Mouse (Mus musculus) midbrain, embryonic 11.5 days (tissue): ENCODE data around the gene Gm5795. TPM values are rescaled to one million over a fixed set of nuclear protein-coding genes. Genes with fewer than 3 reads are reported as not detected.
A peak's percentile ranks its signal among the peaks of the same experiment; 100 is the strongest.
"Not testable (repeated sequence)": the region's sequence is repeated elsewhere in the genome, so short reads cannot be mapped to it uniquely, and the experiment has no call there.

ENCODE experiments used
- ATAC-seq: fragments of 200-750 bp; cut with Nextera tagmentation; 2 replicates; pipeline ENCODE4 v1.8.0; 2017; ENCODE audit warnings: moderate TSS enrichment, moderate library complexity; ENCODE audit not compliant: low FRiP score
- DNase-seq: peaks from one replicate; pipeline ENCODE4 v3.0.0; 2015; ENCODE audit warnings: low spot score; ENCODE audit errors: missing footprints
- H3K27ac ChIP-seq: fragments of 300-500 bp; sonication (generic); 2 replicates; pipeline ENCODE4 v1.5.1; 2014; ENCODE audit warnings: low read depth, low read length
- H3K27me3 ChIP-seq: fragments of 300-500 bp; sonication (generic); 2 replicates; pipeline ENCODE4 v1.6.1; 2014; ENCODE audit warnings: mild to moderate bottlenecking, low read length, moderate library complexity, mixed read lengths; ENCODE audit not compliant: control insufficient read depth, insufficient read depth
- H3K36me3 ChIP-seq: fragments of 300-500 bp; sonication (generic); 2 replicates; pipeline ENCODE4 v1.6.1; 2014; ENCODE audit warnings: mild to moderate bottlenecking, low read length, moderate library complexity, mixed read lengths; ENCODE audit not compliant: control insufficient read depth, insufficient read depth
- H3K4me1 ChIP-seq: fragments of 300-500 bp; sonication (generic); 2 replicates; pipeline ENCODE4 v1.6.1; 2014; ENCODE audit warnings: low read length; ENCODE audit not compliant: control insufficient read depth, insufficient read depth
- H3K4me2 ChIP-seq: fragments of 300-500 bp; sonication (generic); 2 replicates; pipeline ENCODE4 v1.6.1; 2014; ENCODE audit warnings: mild to moderate bottlenecking, moderate library complexity
- H3K4me3 ChIP-seq: fragments of 300-500 bp; sonication (generic); 2 replicates; pipeline ENCODE4 v1.5.1; 2014; ENCODE audit warnings: low read depth, low read length
- H3K9ac ChIP-seq: fragments of 300-500 bp; sonication (generic); 2 replicates; pipeline ENCODE4 v1.6.1; 2014; ENCODE audit warnings: low read length
- H3K9me3 ChIP-seq: fragments of 300-500 bp; sonication (generic); 2 replicates; pipeline ENCODE4 v1.6.1; 2016; ENCODE audit warnings: low read length; ENCODE audit not compliant: control insufficient read depth
- WGBS: fragments of 180-500 bp; shearing (Covaris S2); extraction: QIAGEN DNeasy Blood & Tissue Kit; methylation state at CpG from one replicate; pipeline ENCODE4 v1.1.7; 2014; 5-methylcytosine and 5-hydroxymethylcytosine counted together
- polyA plus RNA-seq: library from polyadenylated mRNA; unstranded; fragments of >200 nt; fragmentation: Nextera tagmentation; extraction: Ambion mirVana; gene quantifications from 2 replicates; pipeline ENCODE4 v1.2.1, GENCODE M21; 2014

The Gm5795 gene
- not detected in 2 replicates for polyA plus RNA-seq

DNA sequence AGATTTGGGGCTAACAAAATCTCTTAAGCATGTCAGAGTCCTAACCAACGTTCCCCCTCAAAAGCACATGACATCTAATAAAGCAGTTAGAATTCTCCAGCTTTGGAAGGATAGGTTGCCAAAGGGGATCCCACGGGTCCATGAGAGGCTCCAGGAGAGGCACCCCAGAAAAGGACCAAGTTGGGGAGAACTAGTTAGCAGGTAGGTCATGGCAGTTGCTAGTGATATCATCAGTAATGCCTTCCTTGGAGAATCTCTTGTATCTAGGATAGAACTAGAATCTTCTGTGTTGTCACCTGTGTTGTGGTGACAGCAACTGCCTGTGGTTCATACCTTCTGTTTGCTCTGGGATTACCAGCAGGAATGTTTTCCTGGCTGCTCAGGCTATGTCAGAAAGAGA is at the start of gene Gm5795:
Gene Gm5795, plus strand, starts transcription at position 301 of the 400 bp plus-strand sequence.
- not testable (repeated sequence) for H3K27ac ChIP-seq, DNase-seq, H3K36me3 ChIP-seq, H3K27me3 ChIP-seq, ATAC-seq, H3K4me3 ChIP-seq, H3K9me3 ChIP-seq, H3K4me1 ChIP-seq, H3K4me2 ChIP-seq, H3K9ac ChIP-seq
- no CpG with 5 or more reads among the region's 2 CpGs for WGBS

DNA sequence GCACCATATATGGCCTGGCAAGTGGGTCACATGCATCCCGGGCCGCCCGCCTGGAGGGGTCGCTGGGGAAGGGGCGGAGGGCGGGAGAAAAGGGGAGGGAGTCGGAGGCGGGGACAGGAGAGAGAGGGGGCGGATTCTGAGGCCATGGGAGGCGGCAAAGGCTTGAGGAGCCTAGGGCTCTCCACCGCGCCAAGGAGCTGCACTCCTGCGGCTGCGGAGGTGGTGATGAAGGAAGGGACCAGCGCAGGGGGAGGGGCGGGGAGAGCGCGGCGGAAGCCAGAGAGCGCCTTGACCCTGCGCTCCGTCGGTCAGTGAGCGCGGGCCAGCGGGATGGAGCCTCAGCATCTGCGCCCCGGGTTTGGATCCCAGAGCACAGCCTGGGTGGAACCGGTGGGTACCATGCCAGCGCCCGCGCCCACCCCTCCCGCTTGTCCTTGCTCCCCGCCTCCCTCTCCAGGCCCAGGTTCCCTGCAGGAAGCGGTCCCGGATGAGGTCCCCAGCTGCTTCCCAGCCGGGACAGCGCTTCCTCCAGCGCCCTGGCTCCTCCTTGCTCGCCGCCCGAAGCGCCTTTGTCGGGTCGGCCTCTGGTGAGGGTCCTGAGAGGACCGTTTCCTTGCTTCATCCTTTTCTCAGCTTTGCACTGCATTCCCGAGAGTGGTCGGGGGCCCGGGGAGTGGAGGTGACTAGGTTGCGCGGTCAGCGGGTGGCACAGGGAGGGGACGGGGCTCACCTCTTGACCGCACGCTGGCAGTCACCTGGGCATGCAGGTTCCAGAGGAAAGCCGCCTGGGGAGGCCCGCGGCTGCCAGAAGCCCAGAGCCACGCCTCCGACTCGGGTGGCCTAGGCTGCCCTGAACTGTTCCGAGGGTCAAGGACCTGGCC is 20.5 kb downstream of the Gm5795 start, which contains the start of gene D830030K20Rik:
Gene D830030K20Rik, plus strand, starts transcription at position 217 of the 881 bp plus-strand sequence.
- H3K4me2 ChIP-seq, result peak within 1 kb of the TSS; percentile 58
- H3K36me3 ChIP-seq, H3K4me1 ChIP-seq, H3K27me3 ChIP-seq, ATAC-seq, H3K27ac ChIP-seq, H3K9me3 ChIP-seq: not testable (repeated sequence)
- H3K4me3 ChIP-seq, result peak within 1 kb of the TSS; percentile 40
- 0% methylated on average over 19 of the region's 62 CpGs for WGBS
- peak within 1 kb of the TSS; percentile 45; the same call in 1 of the 2 replicates for H3K9ac ChIP-seq
- peak; percentile 78 for DNase-seq

GRCm38 (mm10) chr14:3209367-3209766 is 21.3 kb downstream of the Gm5795 start:
- H3K36me3 ChIP-seq, H3K9ac ChIP-seq, H3K27me3 ChIP-seq, H3K27ac ChIP-seq, H3K4me3 ChIP-seq, H3K4me1 ChIP-seq, ATAC-seq, H3K4me2 ChIP-seq, H3K9me3 ChIP-seq: not testable (repeated sequence)
- DNase-seq, result peak; percentile 89
- WGBS, result 10% methylated on average over 8 of the region's 11 CpGs

Other genes with a start within 250 kb of the Gm5795 start
- not detected in 2 replicates for gene Gm2888, start 158.3 kb upstream of the Gm5795 start, polyA plus RNA-seq
- 5.0 and 6.2 TPM in 2 replicates for gene Gm2897, start 139.0 kb upstream of the Gm5795 start, polyA plus RNA-seq
- not detected in 2 replicates for gene Gm10340, start 54.3 kb upstream of the Gm5795 start, polyA plus RNA-seq
- gene D830030K20Rik, start 20.2 kb downstream of the Gm5795 start, polyA plus RNA-seq, result 8.3 and 10.5 TPM in 2 replicates
- gene Gm2956, start 144.4 kb downstream of the Gm5795 start, polyA plus RNA-seq, result not detected in 2 replicates
- gene Gm10413, start 206.8 kb downstream of the Gm5795 start, polyA plus RNA-seq, result not detected in 2 replicates
- 1.8 and 1.9 TPM in 2 replicates for gene Gm10409, start 224.4 kb downstream of the Gm5795 start, polyA plus RNA-seq
- 1.3 and 2.0 TPM in 2 replicates for gene Gm3005, start 239.8 kb downstream of the Gm5795 start, polyA plus RNA-seq